Mouse (Mus musculus) heart, postnatal 0 days (tissue): ENCODE results near the gene Gm5868. TPM values are rescaled to one million over a fixed set of nuclear protein-coding genes. Genes with fewer than 3 reads are reported as not detected.
"Not testable (repeated sequence)": the region's sequence is repeated elsewhere in the genome, so short reads cannot be mapped to it uniquely, and the experiment has no call there.

Experiments used
- ATAC-seq: fragments of 200-750 bp; cut with Nextera tagmentation; 2 replicates; pipeline ENCODE4 v1.8.0; 2017; ENCODE audit warnings: low read depth, moderate number of reproducible peaks, moderate library complexity; ENCODE audit not compliant: insufficient read depth
- DNase-seq: peaks from one replicate; pipeline ENCODE4 v3.0.0-alpha.2; 2016; ENCODE audit warnings: low spot score
- H3K27ac ChIP-seq: fragments of 300-500 bp; sonication (generic); 2 replicates; pipeline ENCODE4 v1.5.1; 2014; ENCODE audit warnings: low read depth, mild to moderate bottlenecking
- H3K27me3 ChIP-seq: fragments of 300-500 bp; sonication (generic); 2 replicates; pipeline ENCODE4 v1.6.1; 2014; ENCODE audit warnings: low read length, mixed read lengths; ENCODE audit not compliant: control insufficient read depth, insufficient read depth
- H3K36me3 ChIP-seq: fragments of 300-500 bp; sonication (generic); replicated peaks from 2 replicates; pipeline ENCODE4 v1.6.1; 2014; ENCODE audit warnings: low read length, mixed read lengths; ENCODE audit not compliant: control insufficient read depth, insufficient read depth
- H3K4me1 ChIP-seq: fragments of 300-500 bp; sonication (generic); 2 replicates; pipeline ENCODE4 v1.6.1; 2014; ENCODE audit warnings: antibody characterized with exemption; ENCODE audit not compliant: control insufficient read depth, insufficient read depth
- H3K4me2 ChIP-seq: fragments of 300-500 bp; sonication (generic); 2 replicates; pipeline ENCODE4 v1.6.1; 2014; ENCODE audit warnings: low read depth, mild to moderate bottlenecking, low read length, moderate library complexity
- H3K4me3 ChIP-seq: fragments of 300-500 bp; sonication (generic); 2 replicates; pipeline ENCODE4 v1.5.1; 2014; ENCODE audit warnings: low read depth, low read length
- H3K9ac ChIP-seq: fragments of 300-500 bp; sonication (generic); replicated peaks from 2 replicates; pipeline ENCODE4 v1.6.1; 2014; ENCODE audit warnings: low read depth, low read length, mixed read lengths
- H3K9me3 ChIP-seq: fragments of 300-500 bp; sonication (generic); replicated peaks from 2 replicates; pipeline ENCODE4 v1.6.1; 2016; ENCODE audit warnings: low read length; ENCODE audit not compliant: control insufficient read depth
- CTCF ChIP-seq: IDR thresholded peaks from 2 replicates; pipeline ENCODE4 v1.5.1; 2016; ENCODE audit warnings: antibody characterized with exemption, control low read depth, low read depth
- EP300 ChIP-seq: IDR thresholded peaks from 2 replicates; pipeline ENCODE4 v1.6.1; 2016; ENCODE audit warnings: antibody characterized with exemption, low read depth
- WGBS: fragments of 180-500 bp; shearing (Covaris S2); extraction: QIAGEN DNeasy Blood & Tissue Kit; methylation state at CpG from one replicate; pipeline ENCODE4 v1.1.7; 2014; 5-methylcytosine and 5-hydroxymethylcytosine counted together
- polyA plus RNA-seq: library from polyadenylated mRNA; unstranded; fragments of >200 nt; fragmentation: Nextera tagmentation; extraction: Ambion mirVana; gene quantifications from 2 replicates; pipeline ENCODE4 v1.2.1, GENCODE M21; 2015
- total RNA-seq: library from RNA; depleted of rRNA; stranded (reverse); fragments of >200 nt; gene quantifications from 2 replicates; pipeline ENCODE4 v1.2.3, GENCODE M21; 2014; ENCODE audit warnings: low replicate concordance

Gm5868 gene
- total and polyA plus RNA-seq, 2 experiments from 2014 or later = not detected

DNA sequence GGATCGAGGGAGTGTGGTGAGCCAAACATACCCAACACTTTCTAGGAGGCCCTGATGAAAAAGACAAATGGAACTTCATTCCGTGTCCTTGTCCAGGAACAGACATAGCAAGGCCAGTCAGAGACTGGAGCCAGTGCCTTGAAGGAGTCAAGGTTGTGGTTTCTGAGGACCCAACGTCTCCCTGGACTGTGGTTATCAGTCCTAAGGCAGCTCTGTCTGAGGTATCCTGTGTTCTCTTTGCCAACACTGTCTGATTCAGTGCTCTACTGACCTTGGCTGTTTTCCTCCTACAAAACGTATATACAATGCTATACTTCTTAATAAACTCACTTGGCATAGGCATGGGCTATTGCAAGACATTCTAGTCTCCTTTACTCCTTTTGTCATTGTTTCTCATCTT, 30.1 kb upstream of the Gm5868 start:
- no peaks in the 10 kb centered on the region for H3K9me3 ChIP-seq
- WGBS = 58% methylated on average over 4 of the region's 4 CpGs
- no peak for TF ChIP-seq EP300
- no peak for TF ChIP-seq CTCF
- H3K4me2 ChIP-seq = no peak overlapping the region
- no peaks in the 10 kb centered on the region for H3K27me3 ChIP-seq
- H3K36me3 ChIP-seq = no peaks in the 10 kb centered on the region
- H3K4me1 ChIP-seq = no peaks in the 10 kb centered on the region
- no peak for ATAC-seq
- no peak overlapping the region for H3K27ac ChIP-seq
- no peak overlapping the region for H3K9ac ChIP-seq
- no peak overlapping the region for H3K4me3 ChIP-seq
- no peak for DNase-seq

DNA sequence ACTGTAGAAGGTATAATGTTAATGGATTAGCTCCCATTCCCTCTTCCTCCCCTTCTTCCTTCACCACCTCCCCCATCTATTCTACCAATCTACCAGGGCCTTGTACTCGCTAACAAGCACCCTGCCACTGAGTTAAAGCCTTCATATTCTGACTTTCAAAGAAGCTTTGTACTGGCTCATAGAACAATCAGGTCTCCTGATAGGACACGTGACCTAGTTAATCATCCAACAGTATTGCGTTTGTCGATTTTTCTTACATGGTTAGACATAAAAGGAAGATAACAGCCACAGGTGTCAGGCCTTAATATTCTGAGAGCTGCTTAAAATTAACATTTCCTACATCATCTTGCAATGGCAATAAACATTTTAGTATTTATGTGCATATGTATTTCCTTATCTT, 15.8 kb upstream of the Gm5868 start:
- Histone ChIP-seq H3K9ac (no peak overlapping the region), H3K36me3 (no peaks in the 10 kb centered on the region), H3K27me3 (no peaks in the 10 kb centered on the region), H3K4me3 (no peak overlapping the region), H3K4me1 (no peaks in the 10 kb centered on the region), H3K27ac (no peak overlapping the region), H3K4me2 (no peak overlapping the region), H3K9me3 (no peaks in the 10 kb centered on the region)
- WGBS = 88% methylated on average over 4 of the region's 4 CpGs
- ATAC-seq (no peak), DNase-seq (no peak)
- no peak for TF ChIP-seq CTCF

DNA sequence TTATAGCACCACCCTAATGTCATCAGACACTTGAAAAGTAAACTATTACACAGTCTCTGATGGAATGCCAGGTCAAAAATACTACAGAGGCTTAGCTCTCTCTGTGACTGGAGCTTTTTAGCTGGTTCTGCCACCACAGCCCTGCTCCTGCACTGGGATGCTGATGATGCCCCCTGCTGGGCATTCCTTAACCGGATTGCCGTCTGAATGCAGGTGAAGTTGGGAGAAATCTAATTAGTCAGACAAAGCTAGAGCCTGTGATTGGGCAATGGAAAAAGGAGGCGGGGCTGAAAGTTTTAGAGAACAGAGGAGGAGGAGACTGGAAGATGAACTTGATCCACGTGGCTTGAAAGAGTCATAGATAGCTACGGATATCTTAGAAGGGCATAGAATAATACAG, 13.7 kb upstream of the Gm5868 start:
- H3K4me1 ChIP-seq = no peaks in the 10 kb centered on the region
- H3K27ac ChIP-seq = no peak overlapping the region
- H3K36me3 ChIP-seq = no peaks in the 10 kb centered on the region
- ATAC-seq = peak; percentile 79
- peak; percentile 69 for TF ChIP-seq CTCF
- no peak for TF ChIP-seq EP300
- WGBS = 7% methylated on average over 5 of the region's 5 CpGs
- no peak overlapping the region for H3K4me2 ChIP-seq
- H3K4me3 ChIP-seq = no peak overlapping the region
- no peaks in the 10 kb centered on the region for H3K9me3 ChIP-seq
- no peaks in the 10 kb centered on the region for H3K27me3 ChIP-seq
- DNase-seq = peak; percentile 20
- no peak overlapping the region for H3K9ac ChIP-seq

DNA sequence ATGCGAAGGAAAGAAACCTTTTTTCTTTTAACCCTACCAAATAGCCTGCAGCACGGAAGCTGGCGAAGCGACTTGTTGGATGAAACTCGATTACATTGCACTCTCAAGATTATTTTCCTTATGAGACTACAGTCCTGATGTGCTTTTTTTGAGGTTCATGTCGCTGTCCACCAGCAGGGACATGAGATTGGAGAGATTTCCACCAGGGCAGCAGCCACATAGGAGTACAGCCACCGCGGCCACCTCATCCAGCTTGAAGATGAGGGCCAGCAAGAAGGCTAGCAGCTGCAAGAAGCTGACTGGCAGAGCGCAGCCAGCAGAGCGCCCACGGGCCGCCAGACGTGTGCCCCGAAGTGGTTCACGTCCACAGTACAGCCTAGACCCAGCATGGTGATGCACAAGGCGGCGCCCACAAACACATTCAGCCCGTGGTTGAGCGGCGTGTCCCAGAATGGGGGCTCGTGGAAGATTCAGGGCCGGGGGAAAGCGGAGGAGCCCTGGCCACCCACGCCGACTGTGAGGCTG, 622 bp downstream of the Gm5868 start:
- ATAC-seq, H3K9ac ChIP-seq, H3K9me3 ChIP-seq, DNase-seq, H3K27ac ChIP-seq, H3K4me1 ChIP-seq, H3K36me3 ChIP-seq: not testable (repeated sequence)
- Histone ChIP-seq H3K4me3 (peak overlapping the region; percentile 43), H3K27me3 (peaks cover 25% of the 10 kb centered on the region), H3K4me2 (peak overlapping the region; percentile 59)
- 39% methylated on average over 25 of the region's 25 CpGs for WGBS

- DNase-seq, H3K4me2 ChIP-seq, H3K36me3 ChIP-seq, H3K9ac ChIP-seq, H3K9me3 ChIP-seq, ATAC-seq, H3K4me1 ChIP-seq, H3K4me3 ChIP-seq, H3K27ac ChIP-seq: not testable (repeated sequence)
- TF ChIP-seq CTCF = peak; percentile 20; the same call in 1 of the 2 replicates
- WGBS = 53% methylated on average over 7 of the region's 7 CpGs
- H3K27me3 ChIP-seq = peaks cover 31% of the 10 kb centered on the region
Measured at GRCm38 (mm10) chr5:72586122-72586521, 1.2 kb downstream of the Gm5868 start.

DNA sequence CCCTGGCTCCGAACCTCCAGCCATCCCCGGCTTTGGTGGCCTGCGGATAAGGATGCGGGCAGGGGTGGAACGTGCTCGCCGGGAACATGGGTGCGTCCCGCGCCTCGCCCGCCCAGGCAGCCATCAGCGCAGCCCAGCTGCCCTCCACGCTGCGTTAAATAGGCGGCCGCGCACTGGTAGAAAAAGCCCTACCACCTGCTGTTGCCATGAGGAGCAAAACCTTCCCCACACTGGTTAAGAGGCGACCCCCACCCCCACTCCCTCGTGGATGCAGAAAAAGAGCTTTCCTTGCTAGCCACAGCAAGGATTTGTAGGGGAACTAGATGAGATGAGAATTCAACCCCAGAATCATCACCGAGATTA, 6.4 kb downstream of the Gm5868 start, which contains the start of gene Zar1:
Zar1 (minus strand) TSS at position 285 of the 363 bp plus-strand sequence.
- not testable (repeated sequence) for DNase-seq, H3K9ac ChIP-seq, H3K9me3 ChIP-seq, ATAC-seq, H3K4me1 ChIP-seq, H3K27ac ChIP-seq, H3K36me3 ChIP-seq
- H3K4me2 ChIP-seq = peak within 1 kb of the TSS; percentile 63
- peak within 1 kb of the TSS; percentile 49 for H3K4me3 ChIP-seq
- H3K27me3 ChIP-seq = peaks cover 33% of the 10 kb centered on the region
- 26% methylated on average over 11 of the region's 21 CpGs for WGBS

- 0 out of 2 replicates have a peak, but pooled peaks have one; percentile 30 for ATAC-seq
- DNase-seq, H3K27ac ChIP-seq, H3K36me3 ChIP-seq, H3K9ac ChIP-seq, H3K9me3 ChIP-seq, H3K4me1 ChIP-seq: not testable (repeated sequence)
- Histone ChIP-seq H3K4me2 (peak overlapping the region; percentile 63), H3K27me3 (peaks cover 31% of the 10 kb centered on the region), H3K4me3 (peak overlapping the region; percentile 49)
- WGBS = 9% methylated on average over 39 of the region's 73 CpGs
Measured at GRCm38 (mm10) chr5:72580088-72580969, 7.0 kb downstream of the Gm5868 start.

DNA sequence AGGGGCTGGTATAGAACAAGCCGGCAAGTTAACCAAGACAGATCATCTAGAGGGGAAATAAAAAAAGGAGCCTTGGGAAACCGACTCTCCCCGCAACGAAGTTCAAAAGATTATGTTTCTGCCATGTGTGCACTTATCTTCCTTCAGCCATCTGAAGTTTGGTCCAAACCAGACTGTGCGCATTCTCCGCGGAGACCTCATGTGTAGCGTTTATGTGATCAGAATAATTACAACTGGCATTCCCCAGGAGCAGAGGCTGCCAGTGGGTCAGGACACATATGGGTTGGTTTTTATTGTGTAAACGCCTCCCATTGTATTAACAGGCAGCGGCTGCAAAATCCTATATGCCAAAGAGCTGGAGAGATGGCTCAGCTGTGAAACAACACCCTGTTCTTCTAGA, 7.8 kb downstream of the Gm5868 start:
- H3K27ac ChIP-seq, H3K4me2 ChIP-seq, H3K9me3 ChIP-seq, H3K36me3 ChIP-seq, H3K4me3 ChIP-seq, H3K4me1 ChIP-seq, ATAC-seq, DNase-seq, H3K9ac ChIP-seq: not testable (repeated sequence)
- H3K27me3 ChIP-seq = peaks cover 31% of the 10 kb centered on the region
- 72% methylated on average over 10 of the region's 10 CpGs for WGBS
